Mouse (Mus musculus) layer of hippocampus, adult 18-20 months (tissue): ENCODE results near the gene Vgf. TPM values are rescaled to one million over a fixed set of nuclear protein-coding genes. Genes with fewer than 3 reads are reported as not detected.

Experiments used
- DNase-seq, 2 experiments: peaks; one replicate each; pipeline ENCODE4 v3.0.0; 2022; ENCODE audit warnings: low spot score in 2 of 2
- microRNA-seq, 2 experiments: library from miRNA; unstranded; fragments of <30 nt; microRNA quantifications; one replicate each; pipeline ENCODE4 v1.2.0; 2021
- total RNA-seq, 2 experiments: library from RNA; stranded (reverse); gene quantifications; 2 replicates each; pipeline ENCODE4 v1.2.3; 2021

Vgf gene
- total RNA-seq, 2 experiments from 2014 or later = 228 to 230 TPM

DNA sequence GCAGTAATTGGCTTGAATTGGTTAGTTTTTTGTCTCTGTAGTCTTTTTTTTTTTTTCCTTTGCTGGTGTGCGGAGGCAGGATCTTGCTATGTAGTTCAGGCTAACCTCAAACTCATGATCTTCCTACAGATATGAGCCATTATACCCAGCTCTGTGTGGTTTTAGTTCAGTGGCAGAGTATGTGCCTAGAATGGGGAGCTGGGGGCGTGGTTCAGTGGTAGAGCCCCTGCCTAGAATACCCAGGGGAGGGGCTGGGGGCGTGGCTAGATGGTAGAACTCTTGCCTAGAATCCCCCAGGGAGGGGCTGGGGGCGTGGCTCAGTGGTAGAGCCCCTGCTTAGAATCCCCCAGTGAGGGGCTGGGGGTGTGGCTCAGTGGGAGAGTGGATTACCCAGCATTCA, 42.5 kb downstream of the Vgf start:
- no peak for DNase-seq

DNA sequence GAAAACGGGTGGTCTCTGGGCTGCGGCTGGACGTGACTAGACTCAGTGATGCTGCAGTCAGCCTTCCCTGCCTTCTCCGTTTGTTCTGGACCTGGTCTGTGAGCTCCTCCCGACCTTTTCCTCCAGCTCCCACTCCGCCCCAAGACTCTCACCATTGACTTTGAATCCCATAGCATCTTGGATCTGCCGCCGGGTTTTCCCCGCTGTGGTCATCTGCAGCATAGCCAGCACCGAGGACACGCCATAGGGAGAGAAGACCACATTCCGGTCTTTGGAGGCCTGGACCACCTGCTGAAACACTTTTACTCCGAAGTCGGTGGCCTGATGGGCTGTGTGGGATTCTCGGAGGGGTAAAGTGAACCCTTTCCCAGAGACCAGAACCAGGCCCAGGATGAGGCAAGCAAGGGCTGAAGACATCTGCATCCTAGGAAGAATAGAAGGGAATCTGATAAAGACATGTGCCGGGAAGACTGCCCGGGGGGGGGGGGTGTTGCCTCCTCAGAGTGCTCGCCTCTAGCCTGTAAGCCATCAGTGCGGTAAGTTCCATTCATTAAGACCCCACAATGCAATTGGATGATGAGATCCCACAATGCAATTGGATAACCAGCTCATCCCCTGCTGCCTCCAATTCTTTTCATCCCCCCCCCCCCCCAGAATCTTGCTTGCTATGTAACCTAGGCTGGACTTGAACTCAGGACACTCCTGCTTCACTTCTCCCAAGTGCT, 44.9 kb downstream of the Vgf start:
- no peak for DNase-seq

DNA sequence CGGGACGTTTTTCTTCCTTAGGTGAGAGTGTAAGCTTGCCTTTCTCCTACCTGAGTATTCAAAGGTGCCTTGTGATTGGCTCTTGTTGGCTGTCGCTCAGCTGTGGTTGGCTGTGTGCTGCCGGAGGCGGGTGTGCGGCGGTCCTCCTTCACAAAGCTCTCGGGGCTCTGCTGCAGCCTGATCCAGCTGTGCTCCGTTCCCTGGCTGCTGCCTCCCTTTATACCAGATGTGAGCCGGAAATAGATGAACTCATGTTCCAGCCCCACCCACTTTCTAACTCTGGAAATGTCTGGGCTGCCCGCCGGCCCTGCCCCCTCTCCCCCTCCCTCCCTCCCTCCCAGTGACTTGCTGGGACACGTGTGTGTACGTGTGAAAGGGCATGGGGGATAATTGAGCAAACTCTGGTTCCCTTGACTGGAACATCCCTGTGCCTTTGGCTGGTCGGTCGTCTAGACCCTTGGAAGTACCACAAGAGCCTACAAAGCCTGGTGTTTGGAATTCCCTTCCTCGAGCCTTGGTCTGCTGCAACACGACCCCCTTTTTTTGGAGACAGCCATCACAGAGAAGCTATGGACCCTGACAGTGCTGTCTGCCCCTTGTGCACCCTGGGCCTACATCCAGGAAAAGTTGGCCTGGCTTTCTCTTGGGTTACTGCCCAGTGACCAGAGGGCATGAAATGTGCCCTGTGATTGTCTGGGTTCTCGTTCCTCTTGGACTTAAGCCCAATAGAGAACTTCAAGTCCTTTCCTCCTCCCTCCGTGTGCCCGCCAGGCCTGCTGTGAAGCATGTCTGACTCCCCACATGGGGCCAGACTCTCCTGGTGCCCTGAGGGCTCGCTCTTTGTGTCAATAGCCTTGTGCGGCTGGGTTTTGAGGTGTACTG, 46.1 kb downstream of the Vgf start, which contains the start of gene Serpine1:
Gene Serpine1 (minus strand): TSS at position 190 of the 882 bp plus-strand sequence.
- no peak for DNase-seq

DNA sequence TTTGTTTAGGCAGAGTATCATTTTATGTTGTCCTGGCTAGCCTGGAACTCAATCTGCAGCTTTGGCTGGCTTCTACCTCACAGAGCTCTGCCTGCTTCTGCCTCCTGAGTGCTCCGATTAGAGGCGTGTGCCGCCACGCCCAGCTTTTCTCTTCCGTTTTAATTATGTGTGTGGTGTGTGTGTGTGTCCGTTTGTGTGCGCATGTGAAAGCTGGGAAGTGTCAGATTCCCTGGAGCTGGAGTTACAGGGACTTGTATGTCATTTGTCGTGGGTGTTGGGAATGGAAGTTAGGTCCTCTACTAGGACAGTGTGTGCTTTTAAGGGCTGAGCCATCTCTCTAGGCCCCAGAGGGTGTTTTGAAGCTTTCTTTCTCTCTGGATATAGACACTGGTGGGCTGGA, 46.9 kb downstream of the Vgf start:
- DNase-seq = no peak

DNA sequence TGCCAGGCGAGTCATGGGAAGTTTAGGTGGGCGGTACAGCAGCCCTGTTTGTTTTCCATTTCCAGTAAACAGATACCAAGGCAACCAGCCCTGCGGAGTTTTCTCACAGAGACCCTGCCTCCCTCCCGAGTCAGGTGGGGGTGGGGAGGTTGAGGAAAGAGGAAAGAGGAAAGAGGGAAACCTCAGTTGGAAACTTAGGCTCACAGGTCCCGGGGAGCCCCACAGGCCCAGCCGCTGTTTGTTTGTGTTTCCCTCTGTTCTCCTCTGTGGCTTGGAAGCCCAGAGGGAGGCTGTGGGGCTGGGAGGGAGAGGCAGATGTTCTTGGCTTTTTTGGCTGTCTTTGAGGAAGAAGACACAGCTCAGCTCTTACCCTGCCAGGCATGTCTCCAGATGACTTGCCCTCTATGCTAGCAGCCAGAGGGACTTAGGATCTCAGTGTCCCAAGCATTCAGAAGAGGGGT, 48.0 kb downstream of the Vgf start:
- no peak for DNase-seq

DNA sequence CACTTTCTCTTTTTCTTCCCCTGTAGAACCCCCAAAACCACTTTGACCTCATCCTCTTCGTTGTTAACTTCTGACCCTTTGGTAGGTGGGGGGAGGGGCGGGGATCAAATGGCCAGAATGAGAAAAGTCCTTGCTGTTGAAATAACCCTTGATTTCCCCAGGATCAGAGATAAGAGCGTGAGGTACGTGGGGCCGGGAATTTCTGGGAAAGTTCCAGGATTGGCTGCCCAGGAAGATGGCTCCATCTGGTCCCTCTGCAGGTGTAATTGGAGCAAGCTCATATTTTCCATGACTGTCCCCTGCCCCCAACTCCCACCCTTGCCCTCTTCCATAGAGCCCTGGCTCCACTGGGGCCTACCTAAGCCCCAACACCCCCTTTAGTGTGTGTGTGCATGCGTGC, 49.5 kb downstream of the Vgf start:
- DNase-seq = no peak

DNA sequence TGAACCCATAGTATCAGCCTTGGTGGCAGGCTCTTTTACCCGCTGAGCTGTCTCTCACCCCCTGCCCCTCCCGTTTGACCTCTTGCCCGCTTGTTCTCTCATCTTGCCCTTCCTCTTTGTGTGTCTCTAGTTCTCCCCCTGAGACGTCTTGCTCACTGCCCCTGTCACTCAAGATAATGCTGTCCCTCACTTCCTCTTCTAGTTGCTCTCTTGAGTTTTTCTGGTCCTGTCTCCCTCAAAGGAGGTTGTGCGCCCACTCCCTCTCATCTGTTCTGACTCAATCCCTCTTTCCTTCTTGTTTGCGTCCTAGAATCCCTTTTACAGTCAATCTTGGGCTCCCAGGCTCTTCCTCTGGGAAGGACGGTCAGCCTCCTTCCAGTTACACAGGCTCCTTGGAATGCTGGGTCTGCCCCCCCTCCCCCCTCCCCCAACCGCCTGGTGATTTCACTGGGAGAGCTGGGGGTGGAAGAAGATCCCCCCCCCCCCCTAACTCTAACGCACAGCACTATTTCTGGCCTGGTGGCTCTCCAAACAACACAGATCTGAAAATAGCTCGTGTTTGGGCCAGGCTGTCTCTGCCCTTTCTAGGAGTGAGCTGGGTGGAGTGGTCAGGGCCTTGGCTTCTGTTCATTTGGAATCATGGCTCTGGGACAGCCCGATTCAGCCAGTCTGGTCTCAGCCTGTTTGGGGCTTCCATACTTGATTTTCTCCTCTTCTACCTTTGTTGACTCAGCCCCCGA, 50.2 kb downstream of the Vgf start:
- no peak for DNase-seq

DNA sequence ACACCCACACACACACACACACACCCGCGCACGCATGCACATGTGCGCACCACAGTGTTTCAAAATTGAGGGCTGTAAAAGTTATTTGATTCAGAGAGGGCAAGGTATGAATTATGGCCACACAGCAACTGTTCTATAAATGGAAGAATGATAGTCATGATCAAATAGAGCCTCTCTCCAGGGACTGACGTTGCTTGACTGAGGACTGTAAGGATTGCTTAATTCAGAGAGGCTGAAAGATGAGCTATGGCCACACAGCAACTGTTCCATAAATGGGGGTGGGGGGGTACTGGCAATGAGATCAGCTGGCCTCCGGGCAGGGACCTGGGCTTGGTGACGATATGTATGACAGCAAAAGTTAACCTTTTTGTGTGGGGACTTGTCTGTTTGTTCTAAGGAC, 51.0 kb downstream of the Vgf start:
- no peak for DNase-seq

DNA sequence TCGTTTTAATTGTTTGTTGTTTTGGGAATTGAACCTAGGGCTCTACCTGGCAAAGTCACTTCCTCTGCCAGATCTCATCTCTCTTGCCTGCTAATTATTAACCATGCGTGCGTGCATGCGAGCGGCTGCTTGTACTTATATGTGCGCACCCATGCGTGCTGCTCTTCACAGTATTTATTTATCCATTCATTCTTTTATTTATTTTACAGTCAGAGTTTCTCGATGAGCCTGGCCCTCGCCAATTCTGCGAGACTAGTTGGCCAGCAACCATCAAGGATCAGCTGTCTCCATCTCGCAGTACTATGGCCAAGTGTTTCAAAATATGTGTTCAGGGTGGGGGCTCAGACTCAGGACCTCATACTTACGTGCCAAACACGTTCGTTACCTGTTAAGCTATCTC, 51.8 kb downstream of the Vgf start:
- no peak for DNase-seq

DNA sequence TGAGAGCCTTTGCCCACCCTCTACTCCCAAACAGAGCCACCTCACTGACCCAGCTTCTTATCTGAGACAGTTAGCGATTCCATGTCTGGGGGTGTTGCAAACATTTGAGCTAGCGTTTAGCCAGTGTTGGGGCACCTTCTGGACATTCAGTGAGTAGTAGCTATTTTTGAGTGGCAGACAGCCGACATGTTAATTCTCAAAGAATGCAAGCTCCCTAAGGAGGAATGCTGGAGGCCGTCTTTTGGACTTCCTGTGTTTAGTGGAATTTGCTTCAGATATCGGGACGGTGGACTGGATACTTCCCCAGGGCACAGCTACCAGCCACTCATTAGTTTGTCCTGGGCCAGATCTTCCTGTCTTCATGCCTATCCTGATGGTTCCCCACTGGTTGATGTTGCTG, 52.4 kb downstream of the Vgf start:
- DNase-seq = no peak

DNA sequence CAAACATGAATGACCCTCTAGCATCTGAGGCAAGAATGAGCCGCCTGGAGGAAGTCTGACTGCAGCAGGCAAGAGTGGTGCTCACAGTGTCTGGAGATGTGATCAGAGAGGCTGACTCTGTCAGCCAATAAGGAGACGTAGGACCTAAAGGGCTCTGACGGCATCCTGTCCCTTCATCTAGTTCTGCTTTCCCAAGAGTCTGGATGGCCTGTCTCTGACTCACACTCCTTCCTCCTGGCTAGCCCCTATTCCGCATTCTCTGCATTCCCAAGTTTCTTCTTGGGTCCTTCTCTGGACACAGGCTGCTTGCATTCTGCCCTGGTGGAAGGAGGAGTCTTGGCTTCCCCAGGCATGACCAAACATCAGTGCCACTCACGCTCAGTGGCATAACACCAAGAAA, 53.7 kb downstream of the Vgf start:
- DNase-seq = no peak

Small RNA genes within 50 kb of the gene (microRNA-seq; reads per million reads assigned to microRNA genes)
- gene Mir702 = 160 to 232 reads per million in 2 experiments

Other genes with a start within 250 kb of the Vgf start
- gene Col26a1, start 143.2 kb upstream of the Vgf start, total RNA-seq = 1 to 10 TPM; 1.8 to 2.7 TPM
- gene Ift22, start 118.2 kb upstream of the Vgf start, total RNA-seq = 10 to 100 TPM; 85.7 to 88.0 TPM
- gene Fis1, start 73.1 kb upstream of the Vgf start, total RNA-seq = 100 to 1,000 TPM; 237 to 255 TPM
- under 1 TPM in 1 of 2 experiments, not detected in 1; 0.61 TPM for gene Cldn15, start 59.8 kb upstream of the Vgf start, total RNA-seq
- 10 to 100 TPM; 38.5 to 43.1 TPM for gene Plod3, start 39.4 kb upstream of the Vgf start, total RNA-seq
- 10 to 100 TPM; 82.8 to 96.2 TPM for gene Znhit1, start 38.4 kb upstream of the Vgf start, total RNA-seq
- gene Ap1s1, start 19.7 kb downstream of the Vgf start, total RNA-seq = 100 to 1,000 TPM; 316 to 355 TPM
- under 1 TPM; 0.40 to 0.94 TPM for gene Serpine1, start 45.9 kb downstream of the Vgf start, total RNA-seq
- gene Trim56, start 89.8 kb downstream of the Vgf start, total RNA-seq = 1 to 10 TPM; 5.9 to 6.0 TPM
- not detected for gene Muc3, start 122.9 kb downstream of the Vgf start, total RNA-seq
- gene Muc3a, start 186.0 kb downstream of the Vgf start, total RNA-seq = 1 to 10 TPM; 3.8 to 4.0 TPM